Mouse (Mus musculus): ENCODE measurements around the gene Ikzf3.

The Ikzf3 gene

DNA sequence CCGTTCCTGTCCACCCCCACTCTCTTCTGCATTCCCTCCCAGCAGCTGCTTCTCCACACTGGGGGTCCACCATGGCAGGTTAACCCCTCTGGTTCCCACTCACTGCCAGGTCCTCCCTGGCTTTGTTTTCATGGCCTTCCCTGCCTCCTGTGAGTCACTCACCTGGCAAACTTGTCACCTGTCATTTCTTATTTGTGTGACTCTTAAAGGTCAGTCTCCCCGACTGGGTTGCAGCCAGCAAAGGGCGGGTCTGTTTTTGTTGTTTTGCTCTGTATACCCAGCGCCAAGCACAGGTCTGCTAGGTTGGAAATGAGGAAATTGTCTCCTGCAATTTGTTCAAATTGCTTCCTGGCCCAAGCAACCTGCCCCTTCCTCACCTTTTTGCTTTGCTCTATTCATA lies 100.2 kb downstream of the Ikzf3 start:
- DNase-seq = no peak

DNA sequence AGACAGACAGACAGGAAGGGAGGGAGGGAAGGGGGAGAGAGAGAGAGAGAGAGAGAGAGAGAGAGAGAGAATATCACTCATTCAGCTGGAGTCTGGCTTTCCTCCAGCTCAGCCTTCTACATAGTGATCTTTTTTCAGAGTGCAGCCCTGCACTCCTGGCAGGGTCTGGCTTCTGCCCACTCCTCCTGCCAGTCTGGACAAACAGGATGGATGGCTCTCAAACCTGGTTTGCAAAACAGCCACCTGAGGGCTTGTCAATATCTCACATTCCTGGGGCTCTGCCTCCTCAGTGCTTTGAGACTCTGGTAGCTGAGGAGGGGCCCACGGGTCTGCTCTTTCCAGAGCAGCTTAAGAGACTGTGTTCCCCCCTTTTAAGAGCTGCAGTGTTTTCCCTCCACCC lies 100.6 kb downstream of the Ikzf3 start:
- no peak for DNase-seq

DNA sequence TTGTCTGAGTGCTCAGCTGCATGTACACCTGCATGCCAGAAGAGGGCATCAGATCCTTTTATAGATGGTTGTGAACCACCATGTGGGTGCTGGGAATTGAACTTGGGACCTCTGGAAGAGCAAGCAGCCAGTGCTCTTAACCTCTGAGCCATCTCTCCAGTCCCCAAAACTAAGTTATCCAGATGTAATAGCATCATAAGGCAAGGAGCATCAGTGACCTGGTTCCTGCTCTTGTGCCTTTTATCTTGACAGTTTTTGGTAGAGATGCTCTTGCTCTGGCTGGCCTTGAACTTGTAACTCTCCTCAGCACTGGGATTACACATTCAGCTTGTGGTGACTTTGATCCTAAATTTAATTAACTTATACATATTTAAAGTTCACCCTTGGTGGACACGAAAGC lies 102.1 kb downstream of the Ikzf3 start:
- no peak for DNase-seq

DNA sequence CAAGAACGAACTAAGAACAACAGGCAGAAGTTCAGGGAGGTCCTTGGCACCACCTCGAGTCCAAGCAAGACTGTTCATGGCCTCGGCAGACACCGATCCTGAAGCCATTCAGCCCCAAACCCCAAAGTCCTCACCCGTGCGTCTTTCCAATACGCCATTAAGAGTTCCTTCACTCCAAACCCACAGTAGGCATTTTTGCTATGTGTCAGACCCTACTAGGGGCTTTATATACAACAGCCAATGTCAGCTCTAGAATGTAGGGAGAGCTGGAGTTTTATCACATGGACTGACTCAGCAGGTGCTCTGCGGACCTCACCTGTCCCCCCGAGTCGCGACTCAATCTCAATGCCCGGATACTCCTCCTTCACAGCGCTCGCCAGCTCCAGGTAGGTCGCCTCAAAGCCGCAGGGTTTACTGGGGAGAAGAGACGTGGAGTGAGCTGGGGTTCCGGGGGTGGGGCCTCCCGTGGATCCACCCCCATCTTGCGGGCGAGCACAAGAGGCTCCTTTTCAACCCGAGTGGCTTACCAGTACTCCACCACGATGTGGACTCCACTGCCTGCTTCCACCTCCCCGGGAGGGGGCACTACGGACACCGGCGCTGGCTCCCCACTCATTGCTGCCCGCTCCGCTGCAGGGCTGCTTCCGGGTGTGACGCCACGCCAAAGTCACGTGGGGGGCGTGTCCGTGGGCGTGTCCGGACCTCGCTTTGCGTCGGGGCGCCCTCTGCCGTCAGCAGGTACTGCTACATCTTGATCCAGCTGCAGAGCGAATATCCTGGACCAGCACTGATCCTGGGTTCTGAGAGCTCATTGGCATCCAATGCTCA lies 107.3 kb downstream of the Ikzf3 start, which contains the start of gene Mien1:
Gene Mien1 (minus strand): TSS at position 661 of the 828 bp plus-strand sequence.
- peak; percentile 99 for DNase-seq

DNA sequence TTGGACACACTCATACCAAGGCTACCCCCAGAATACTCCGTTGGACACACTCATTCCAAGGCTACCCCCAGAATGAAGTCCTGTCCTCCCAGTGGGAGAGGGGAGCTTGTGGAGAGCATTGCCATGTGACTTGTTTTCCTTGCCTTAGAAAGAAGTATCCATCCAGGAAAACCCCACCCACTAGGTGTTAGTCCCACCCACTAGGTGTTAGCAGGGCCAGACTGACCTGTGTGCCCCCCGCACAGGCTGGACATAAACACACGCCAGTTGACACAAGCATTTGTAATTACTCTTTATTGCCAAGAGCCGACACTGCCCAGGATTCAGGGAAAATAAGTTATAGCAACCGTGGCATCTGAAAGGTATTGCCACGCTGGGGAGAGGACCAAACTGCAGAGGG lies 108.4 kb downstream of the Ikzf3 start:
- no peak for DNase-seq

DNA sequence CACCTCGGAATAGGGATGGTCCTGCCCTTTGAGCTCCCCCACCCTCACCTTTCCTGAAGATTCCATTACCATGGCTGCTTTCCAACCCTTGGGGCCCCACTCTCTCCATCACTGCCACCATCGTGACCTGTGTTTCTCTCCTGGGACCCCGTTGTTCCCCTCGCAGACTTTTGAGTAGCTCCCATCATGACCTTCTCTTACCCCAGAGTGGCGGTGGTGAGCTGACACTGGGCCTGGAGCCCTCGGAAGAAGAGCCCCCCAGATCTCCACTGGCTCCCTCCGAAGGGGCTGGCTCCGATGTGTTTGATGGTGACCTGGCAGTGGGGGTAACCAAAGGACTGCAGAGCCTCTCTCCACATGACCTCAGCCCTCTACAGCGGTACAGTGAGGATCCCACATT lies 110.1 kb downstream of the Ikzf3 start:
- no peak for DNase-seq

DNA sequence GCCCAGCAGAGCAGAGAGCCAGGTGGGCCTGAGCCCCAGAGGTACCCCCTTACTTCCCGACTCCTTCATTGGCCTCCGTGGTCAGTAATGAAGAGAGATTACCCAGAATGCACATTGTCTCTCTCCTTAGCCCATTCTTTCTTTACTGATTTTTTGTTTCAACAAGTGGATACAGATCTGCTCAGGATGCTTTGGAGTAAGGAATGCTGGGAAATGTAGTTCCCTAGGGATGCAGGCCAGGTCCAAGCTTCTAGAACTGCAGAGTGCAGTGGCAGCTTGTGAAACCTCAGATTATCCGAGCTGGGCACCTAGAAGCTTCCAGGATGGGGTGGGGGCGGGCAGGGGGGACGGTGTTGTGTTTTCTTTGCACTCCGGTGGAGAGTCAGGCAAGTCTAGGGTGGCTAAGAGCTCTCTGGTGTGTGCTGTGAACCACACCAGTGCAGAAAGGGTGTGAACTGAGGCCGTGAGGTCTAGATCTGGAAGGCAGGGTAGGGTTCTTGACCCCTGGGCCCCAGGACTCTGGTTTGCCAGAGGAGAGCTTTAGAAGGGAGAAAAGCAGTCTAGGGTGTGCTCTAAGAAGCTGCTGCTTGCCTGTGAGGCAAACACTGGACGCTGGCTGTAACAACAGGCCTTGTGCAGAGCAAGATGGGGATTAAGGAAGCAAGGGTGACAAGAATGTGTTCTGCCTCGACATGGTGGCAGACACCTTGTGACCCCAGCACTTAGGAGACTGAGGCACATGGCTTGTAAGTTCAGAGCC lies 113.9 kb downstream of the Ikzf3 start:
- no peak for DNase-seq

DNA sequence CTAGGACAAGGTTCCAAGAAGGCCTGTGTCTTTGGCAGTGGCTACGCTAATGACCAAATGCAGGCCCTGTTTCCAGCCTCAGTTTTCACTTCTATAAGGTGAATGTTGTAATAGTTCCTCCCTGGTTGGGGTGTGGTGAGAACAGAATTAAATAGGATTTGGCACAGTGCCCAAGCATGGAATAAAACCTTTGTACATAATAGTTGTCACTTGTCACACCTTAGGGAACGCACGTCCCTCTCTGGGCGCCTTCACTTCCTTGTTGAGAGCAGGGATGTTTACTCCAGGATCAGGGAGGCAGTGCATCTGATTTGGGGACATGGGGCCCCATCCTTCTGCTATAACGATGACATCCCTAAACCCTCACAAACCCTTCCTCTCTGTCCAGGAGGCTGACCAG lies 117.4 kb downstream of the Ikzf3 start:
- DNase-seq = no peak

DNA sequence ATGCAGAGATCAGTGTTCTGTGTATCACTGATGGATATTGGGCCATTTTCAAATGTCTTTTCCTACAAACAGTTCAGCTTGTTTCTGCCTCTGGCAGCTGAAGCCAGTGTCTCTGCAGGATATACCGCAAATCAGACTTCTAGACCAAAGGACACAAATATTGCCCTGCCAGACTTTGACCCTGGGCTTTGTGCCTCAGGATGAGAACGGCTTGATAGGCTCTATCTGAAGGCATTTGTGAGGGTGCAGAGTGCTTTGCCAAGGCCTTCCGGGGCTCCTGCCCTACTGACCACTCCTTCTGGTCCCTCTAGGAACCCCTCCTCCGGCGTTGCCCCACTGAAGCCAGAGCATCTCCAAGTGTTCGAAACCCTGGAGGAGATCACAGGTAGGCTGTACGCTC lies 119.2 kb downstream of the Ikzf3 start:
- no peak for DNase-seq

DNA sequence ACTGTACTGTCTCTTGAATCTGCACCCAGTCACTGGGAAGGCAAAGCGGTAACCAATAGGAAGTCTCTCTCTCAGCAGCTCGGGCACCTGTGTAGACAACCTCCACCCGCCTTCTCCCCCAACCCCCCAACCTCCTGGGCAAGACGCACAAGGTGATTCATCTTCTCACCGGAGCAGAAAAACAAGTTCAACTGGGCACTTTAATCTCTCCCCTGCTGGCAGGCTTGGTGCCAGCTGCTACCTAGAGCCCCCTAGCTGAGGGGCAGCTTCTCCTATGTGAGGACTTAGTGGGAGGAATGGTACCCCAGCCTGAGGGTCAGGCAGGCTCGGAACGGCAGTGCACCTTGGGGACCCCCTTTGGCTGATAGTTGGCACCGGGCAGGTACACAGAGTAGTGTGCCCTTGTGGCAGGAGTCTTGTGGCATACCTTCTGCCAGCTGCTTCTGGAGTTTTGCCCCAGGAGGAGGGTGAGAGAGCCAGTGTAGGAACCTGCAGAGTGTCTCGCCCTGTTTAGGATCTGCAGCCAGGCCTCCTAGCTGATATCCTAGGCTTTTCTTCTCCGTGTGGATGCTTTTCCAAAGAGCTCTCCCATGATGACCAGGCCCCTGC lies 126.8 kb downstream of the Ikzf3 start:
- no peak for DNase-seq

DNA sequence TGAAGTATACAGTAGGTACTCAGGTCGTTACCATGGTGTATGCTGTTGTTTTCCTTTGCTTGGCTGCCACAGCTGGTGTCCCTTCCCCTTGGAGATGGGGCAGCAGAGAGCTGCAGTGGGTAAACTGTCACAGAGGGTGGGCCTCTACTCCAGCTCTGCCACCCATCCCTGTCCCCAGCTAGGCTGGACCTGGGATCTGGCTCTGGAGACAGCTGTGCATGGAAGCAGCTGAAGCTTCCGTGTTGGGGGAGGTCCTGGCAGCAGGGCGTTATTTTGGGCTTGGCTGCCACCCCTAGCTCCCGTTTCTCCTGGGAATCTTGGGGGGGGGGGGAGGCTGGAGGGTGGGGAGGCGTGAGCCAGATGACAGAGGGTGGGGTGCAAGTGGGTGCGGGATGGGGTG lies 127.6 kb downstream of the Ikzf3 start:
- no peak for DNase-seq

DNA sequence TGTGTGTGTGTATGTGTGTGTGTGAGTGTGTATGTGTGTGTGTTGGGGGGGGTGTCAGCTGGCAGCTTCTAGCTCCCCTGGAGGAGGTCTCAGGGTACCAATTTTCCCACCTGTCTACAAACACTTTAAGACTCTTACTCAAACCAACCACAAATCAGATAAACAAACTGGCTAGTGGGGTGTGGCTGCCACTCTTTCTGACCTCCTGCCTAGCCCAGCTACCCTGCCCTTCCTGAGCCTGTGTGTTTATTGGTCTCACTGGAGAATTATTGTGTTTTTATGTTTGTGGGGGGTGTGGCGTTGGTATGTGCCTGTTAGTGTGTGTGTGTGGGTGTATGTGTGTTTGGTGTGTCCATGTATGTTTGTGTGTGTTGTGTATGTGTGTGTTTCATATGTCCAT lies 128.8 kb downstream of the Ikzf3 start:
- no peak for DNase-seq
